Mouse (Mus musculus) right cerebral cortex, postnatal 10 days (tissue): ENCODE measurements at regions not wholly inside any gene's neighbourhood (a gene's known extent, or its start where the extent isn't known, plus 50 kb on each side); places are given as distances from the start of the nearest gene placed in this dataset.
A peak's percentile ranks its signal among the peaks of the same experiment; 100 is the strongest.

Source experiments
- DNase-seq, 2 experiments: peaks; one replicate each; pipeline ENCODE4 v3.0.0; 2021; ENCODE audit warnings: low spot score in 2 of 2

DNA sequence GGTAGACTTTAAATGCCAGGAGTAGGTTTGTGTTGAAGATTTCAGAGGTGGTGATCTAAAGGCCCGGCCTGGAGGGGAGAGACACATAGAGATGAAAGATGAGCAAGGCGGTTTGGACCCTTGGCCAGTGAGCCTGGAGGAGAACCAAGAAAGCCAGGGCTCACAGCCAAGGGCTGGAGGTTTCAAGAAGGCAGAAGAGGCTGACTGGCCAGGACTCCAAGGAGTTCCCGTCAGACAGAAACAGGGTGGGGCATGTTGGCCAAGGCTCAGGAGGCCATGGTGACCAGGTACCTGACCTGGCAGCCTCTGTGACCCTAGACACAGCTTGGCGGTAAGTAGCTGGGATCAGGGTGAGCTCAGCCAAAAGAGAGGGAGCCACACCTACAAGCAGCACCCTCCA lies 159.3 kb upstream of the Spdye4c start:
- no peak for DNase-seq

- no peak for DNase-seq
These were observed 158.3 kb upstream of the Spdye4c start for GRCm38 (mm10) chr2:128432741-128433140.

DNA sequence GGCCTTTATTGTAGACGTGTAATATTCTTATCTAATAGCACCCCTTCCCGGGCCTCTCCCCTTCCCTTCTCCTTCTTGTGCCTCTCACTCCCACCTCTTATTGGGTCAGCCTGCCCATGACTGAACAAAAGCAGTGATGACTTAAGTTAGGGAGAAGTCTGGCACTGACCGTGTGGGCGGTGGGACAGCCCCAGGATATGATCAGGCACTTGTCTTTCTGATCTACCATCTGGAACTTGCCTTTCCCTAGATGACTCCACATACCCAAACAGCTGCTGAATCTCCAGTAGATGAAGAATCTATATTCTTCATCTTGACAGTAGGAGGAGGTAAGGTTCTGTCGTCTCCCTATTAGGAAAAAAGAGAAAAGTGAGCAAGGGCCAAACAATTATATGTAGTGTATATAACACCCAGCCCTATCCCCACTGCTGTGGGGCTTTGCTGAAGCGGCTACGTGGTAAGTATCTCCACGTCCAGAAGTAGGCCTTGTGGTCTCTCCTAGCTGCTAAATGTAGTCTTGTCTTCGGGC lies 157.4 kb upstream of the Spdye4c start:
- DNase-seq, result no peak

GRCm38 (mm10) chr2:128434200-128434977 lies 156.6 kb upstream of the Spdye4c start:
- no peak for DNase-seq

DNA sequence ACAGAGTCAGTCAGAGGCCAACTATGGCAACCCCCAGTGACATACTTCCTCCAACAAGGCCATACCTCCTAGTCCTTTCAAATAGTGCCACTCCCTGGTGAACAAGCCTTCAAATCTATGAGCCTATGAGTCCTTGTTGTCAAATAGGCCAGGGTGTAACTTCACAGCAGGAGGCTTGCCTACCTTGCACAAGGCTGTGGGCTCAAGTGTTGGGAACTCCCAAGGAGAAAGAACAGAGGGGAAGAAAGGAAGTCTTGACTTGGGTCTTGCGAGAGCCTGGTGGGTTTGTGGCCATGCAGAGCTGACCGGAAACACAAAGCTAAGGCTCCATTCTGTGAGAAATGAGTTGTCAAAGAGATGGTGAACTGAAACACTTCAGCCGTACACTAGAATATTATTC lies 154.6 kb upstream of the Spdye4c start:
- no peak for DNase-seq

DNA sequence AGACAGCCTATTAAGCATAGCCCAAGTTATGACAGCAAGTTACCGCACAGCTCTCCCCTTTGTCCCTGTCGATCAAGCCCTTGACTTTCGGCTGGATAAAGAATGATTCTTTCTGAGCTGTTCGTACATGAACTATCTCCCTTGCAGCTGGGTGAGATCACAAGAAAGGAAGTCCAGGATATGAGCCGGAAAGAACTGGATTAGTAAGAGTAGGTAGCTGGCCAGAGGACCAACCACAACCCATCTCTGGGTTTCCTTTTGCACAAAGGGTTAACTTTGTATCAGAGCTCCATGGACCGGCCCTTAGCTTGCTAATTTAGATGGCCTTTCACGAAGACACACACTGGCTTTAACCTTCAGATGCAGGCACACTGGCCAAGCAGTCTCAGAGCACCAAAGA lies 153.3 kb upstream of the Spdye4c start:
- no peak for DNase-seq

DNA sequence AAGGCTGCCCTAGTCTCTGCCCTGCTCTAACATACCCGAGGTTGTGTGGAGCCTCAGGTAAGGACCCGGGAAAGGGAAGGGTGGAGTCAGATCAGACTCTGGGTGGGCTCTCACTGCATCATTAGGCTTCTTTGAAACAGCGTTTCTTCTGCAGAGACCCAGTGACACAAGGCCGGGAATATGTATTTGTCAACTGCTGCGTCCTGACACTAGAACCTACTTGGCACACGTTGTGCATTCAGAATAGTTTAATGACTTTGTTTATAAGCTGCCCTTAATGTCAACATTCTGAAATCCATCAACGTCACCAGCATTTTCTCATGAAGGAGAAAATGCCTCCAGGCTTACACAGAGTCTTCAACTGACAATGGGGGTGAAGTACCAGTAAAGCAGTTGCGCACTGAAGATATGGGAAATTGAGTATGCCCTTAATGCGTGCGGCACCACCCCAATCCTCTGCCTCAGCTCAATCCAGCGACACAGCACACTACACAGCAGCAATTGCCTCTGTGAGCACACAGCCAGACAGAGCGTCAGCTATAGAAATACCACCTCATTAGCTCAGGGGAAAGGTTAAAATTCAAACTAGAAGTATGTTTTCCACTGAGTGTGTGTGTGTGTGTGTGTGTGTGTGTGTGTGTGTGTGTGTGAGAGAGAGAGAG lies 152.7 kb upstream of the Spdye4c start:
- DNase-seq, result no peak

- no peak for DNase-seq
These were observed 152.1 kb upstream of the Spdye4c start for GRCm38 (mm10) chr2:128438897-128439296.

- peak in 1 of 2 experiments; percentile 39 for DNase-seq
These were observed 146.4 kb upstream of the Spdye4c start for GRCm38 (mm10) chr2:128444599-128445011.

GRCm38 (mm10) chr2:128445443-128445842 lies 145.6 kb upstream of the Spdye4c start:
- DNase-seq, result no peak

GRCm38 (mm10) chr2:128449294-128449693 lies 141.7 kb upstream of the Spdye4c start:
- DNase-seq, result no peak

- DNase-seq, result no peak
These were observed 141.0 kb upstream of the Spdye4c start for GRCm38 (mm10) chr2:128450045-128450444.

DNA sequence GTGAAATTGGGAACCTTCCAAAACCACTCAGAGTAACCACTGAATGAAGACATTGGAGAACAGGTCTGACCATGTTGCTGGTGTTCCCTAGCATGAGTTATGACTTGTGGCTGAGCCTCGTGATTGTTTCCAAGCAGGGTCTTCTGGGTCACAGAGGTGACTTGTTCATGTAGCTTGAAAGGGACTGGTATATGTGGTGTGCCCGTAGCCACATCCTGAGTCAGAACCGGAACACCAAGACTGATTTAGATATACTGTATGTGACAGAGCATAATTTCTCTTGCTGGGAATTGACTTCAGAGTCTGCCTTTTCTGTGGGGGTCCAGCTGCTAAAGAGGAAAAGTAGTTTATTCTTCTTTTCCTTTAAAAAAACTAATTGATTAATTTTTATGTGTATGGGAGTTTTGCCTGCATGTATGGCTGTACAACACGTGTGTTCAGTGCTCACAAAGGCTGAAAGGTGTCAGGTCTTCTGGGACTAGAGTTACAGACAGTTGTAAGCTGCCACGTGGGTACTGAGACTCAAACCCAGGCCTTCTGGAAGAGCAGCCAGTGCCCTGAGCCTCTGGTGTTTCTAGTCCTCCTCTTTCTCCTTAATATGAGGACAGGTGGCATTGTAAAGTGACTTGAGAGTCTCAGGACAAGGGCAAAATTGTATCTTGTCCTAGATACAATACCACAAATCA lies 139.3 kb upstream of the Spdye4c start:
- DNase-seq, result no peak

- DNase-seq, result no peak
These were observed 138.4 kb upstream of the Spdye4c start for GRCm38 (mm10) chr2:128452582-128452981.

- DNase-seq, result no peak
These were observed 136.5 kb upstream of the Spdye4c start for GRCm38 (mm10) chr2:128454509-128454908.

GRCm38 (mm10) chr2:128457591-128458209 lies 133.3 kb upstream of the Spdye4c start:
- DNase-seq, result no peak

- no peak for DNase-seq
These were observed 125.6 kb upstream of the Spdye4c start for GRCm38 (mm10) chr2:128465214-128465984.

GRCm38 (mm10) chr2:128467490-128468245 lies 123.3 kb upstream of the Spdye4c start:
- no peak for DNase-seq

DNA sequence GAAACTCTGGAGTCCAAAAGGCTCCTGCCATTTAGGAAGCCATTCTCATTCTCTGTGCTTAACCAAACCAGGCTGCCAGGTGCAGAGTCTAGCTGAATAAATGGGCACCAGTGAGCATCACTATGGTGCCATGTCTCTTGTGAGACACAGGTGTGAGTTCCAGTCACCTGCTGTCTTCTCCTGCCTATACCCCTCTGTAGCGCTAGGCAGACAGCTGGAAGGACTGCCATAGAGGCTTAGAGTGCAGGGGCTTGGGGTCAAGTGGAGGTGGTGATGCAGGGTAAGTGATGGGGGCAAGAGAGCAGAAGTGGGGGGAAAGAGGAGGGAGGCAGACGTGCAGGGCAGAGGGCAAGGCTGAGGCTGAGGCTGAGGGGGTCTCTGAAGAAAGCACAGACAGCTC lies 122.7 kb upstream of the Spdye4c start:
- DNase-seq, result no peak

GRCm38 (mm10) chr2:128470351-128470750 lies 120.7 kb upstream of the Spdye4c start:
- DNase-seq, result no peak
